Mouse (Mus musculus): ENCODE results near the gene Tcirg1.

The Tcirg1 gene

GRCm38 (mm10) chr19:3898952-3899351 lies 8.0 kb downstream of the Tcirg1 start:
- in situ Hi-C loops (cut with MboI, MseI) = no loop called here

GRCm38 (mm10) chr19:3897557-3897956 lies 9.4 kb downstream of the Tcirg1 start:
- in situ Hi-C loops (cut with MboI, MseI) = no loop called here

- in situ Hi-C loops (cut with MboI, MseI) = no loop called here
Observed at GRCm38 (mm10) chr19:3896208-3896607, 10.7 kb downstream of the Tcirg1 start.

- in situ Hi-C loops (cut with MboI, MseI) = no loop called here
Observed at GRCm38 (mm10) chr19:3895171-3895631, 11.7 kb downstream of the Tcirg1 start.

GRCm38 (mm10) chr19:3894294-3894693 lies 12.6 kb downstream of the Tcirg1 start:
- in situ Hi-C loops (cut with MboI, MseI) = no loop called here

GRCm38 (mm10) chr19:3893545-3894116 lies 13.3 kb downstream of the Tcirg1 start:
- in situ Hi-C loops (cut with MboI, MseI) = no loop called here

- in situ Hi-C loops (cut with MboI, MseI) = no loop called here
Observed at GRCm38 (mm10) chr19:3890181-3890580, 16.8 kb downstream of the Tcirg1 start.

- in situ Hi-C loops (cut with MboI, MseI) = no loop called here
Observed at GRCm38 (mm10) chr19:3889096-3889495, 17.8 kb downstream of the Tcirg1 start.

- in situ Hi-C loops (cut with MboI, MseI) = no loop called here
Observed at GRCm38 (mm10) chr19:3884325-3884990, 22.5 kb downstream of the Tcirg1 start.

GRCm38 (mm10) chr19:3882214-3882613 lies 24.7 kb downstream of the Tcirg1 start:
- in situ Hi-C loops (cut with MboI, MseI) = no loop called here

GRCm38 (mm10) chr19:3880054-3880848 lies 26.7 kb downstream of the Tcirg1 start:
- in situ Hi-C loops (cut with MboI, MseI) = no loop called here

GRCm38 (mm10) chr19:3875045-3875444 lies 31.9 kb downstream of the Tcirg1 start:
- in situ Hi-C loops (cut with MboI, MseI) = no loop called here

- in situ Hi-C loops (cut with MboI, MseI) = no loop called here
Observed at GRCm38 (mm10) chr19:3872373-3872772, 34.6 kb downstream of the Tcirg1 start.

- in situ Hi-C loops (cut with MboI, MseI) = no loop called here
Observed at GRCm38 (mm10) chr19:3871468-3871867, 35.5 kb downstream of the Tcirg1 start.

GRCm38 (mm10) chr19:3868290-3868689 lies 38.6 kb downstream of the Tcirg1 start:
- in situ Hi-C loops (cut with MboI, MseI) = no loop called here

GRCm38 (mm10) chr19:3864960-3865359 lies 42.0 kb downstream of the Tcirg1 start:
- in situ Hi-C loops (cut with MboI, MseI) = loop anchor here (5.0 kb wide), 1 partner anchor 212 kb away; no protein-coding TSS in a partner anchor

- in situ Hi-C loops (cut with MboI, MseI) = loop anchor here (5.0 kb wide), 1 partner anchor 215 kb away; no protein-coding TSS in a partner anchor
Observed at GRCm38 (mm10) chr19:3862713-3863112, 44.2 kb downstream of the Tcirg1 start.

GRCm38 (mm10) chr19:3857220-3857619 lies 49.7 kb downstream of the Tcirg1 start:
- in situ Hi-C loops (cut with MboI, MseI) = no loop called here

- in situ Hi-C loops (cut with MboI, MseI) = no loop called here
Observed at GRCm38 (mm10) chr19:3855601-3856000, 51.3 kb downstream of the Tcirg1 start.

GRCm38 (mm10) chr19:3855091-3855490 lies 51.8 kb downstream of the Tcirg1 start:
- in situ Hi-C loops (cut with MboI, MseI) = no loop called here

GRCm38 (mm10) chr19:3853891-3854290 lies 53.0 kb downstream of the Tcirg1 start:
- in situ Hi-C loops (cut with MboI, MseI) = no loop called here

- in situ Hi-C loops (cut with MboI, MseI) = no loop called here
Observed at GRCm38 (mm10) chr19:3853121-3853520, 53.8 kb downstream of the Tcirg1 start.

Measured in T-helper 2 cell (primary cell).